11 mouse cellular contexts compared by ENCODE assay signal in genomic region chr1:179054385-179055116, GRCm38 (mm10).
DNase-seq lines count a peak whose midpoint lies in the region; ATAC-seq and TF ChIP-seq lines count a peak whose summit lies in the region.
"Had no signal": no experiment of that assay in that cellular context is flagged by ENCODE, and none has a peak within 500 bp of the region (broad histone marks: within the 10 kb centered on the region; RNA-seq: fewer than 3 reads in every experiment).

No protein-coding gene starts in this region.

- H3K79me2 ChIP-seq in myocyte (ENCODE audit: control insufficient read depth, insufficient read depth), result no peaks in the 10 kb centered on the region

- no peak overlapping the region for H3K4me2 ChIP-seq in hindbrain, postnatal 0 days (ENCODE audit: low read depth, low read length)
- no peak overlapping the region for H3K4me2 ChIP-seq in hindbrain, embryonic 14.5 days (replicated peaks)
- H3K4me2 ChIP-seq in kidney, postnatal 0 days (ENCODE audit: low read length), result no peak overlapping the region
- H3K4me2 ChIP-seq in myocyte (ENCODE audit: low read depth), result peak overlapping the region; percentile 50

- H3K9me3 ChIP-seq in hindbrain, postnatal 0 days (ENCODE audit: low read length), result no peaks in the 10 kb centered on the region
- H3K9me3 ChIP-seq in hindbrain, embryonic 14.5 days (ENCODE audit: control insufficient read depth, low read length), result no peaks in the 10 kb centered on the region
- H3K9me3 ChIP-seq in kidney, postnatal 0 days (replicated peaks; ENCODE audit: low read length), result no peaks in the 10 kb centered on the region

- no peak overlapping the region for H3ac ChIP-seq in myocyte (ENCODE audit: control insufficient read depth, insufficient read length)

- H3K4me3 ChIP-seq in hindbrain, postnatal 0 days (ENCODE audit: low read length), result no peak overlapping the region
- H3K4me3 ChIP-seq in hindbrain, embryonic 14.5 days (replicated peaks; ENCODE audit: low read length), result no peak overlapping the region
- no peak overlapping the region for H3K4me3 ChIP-seq in kidney, postnatal 0 days (replicated peaks; ENCODE audit: low read depth, low read length)
- H3K4me3 ChIP-seq in myocyte, result no peak overlapping the region
- H3K4me3 ChIP-seq: erythroblast, embryonic 14.5 days had no signal

- no peaks in the 10 kb centered on the region for H3K36me3 ChIP-seq in hindbrain, postnatal 0 days (ENCODE audit: insufficient read depth, low read length)
- no peaks in the 10 kb centered on the region for H3K36me3 ChIP-seq in hindbrain, embryonic 14.5 days (replicated peaks; ENCODE audit: control insufficient read depth, insufficient read depth)
- H3K36me3 ChIP-seq in kidney, postnatal 0 days (ENCODE audit: insufficient read depth, low read length), result no peaks in the 10 kb centered on the region
- no peaks in the 10 kb centered on the region for H3K36me3 ChIP-seq in myocyte (ENCODE audit: control insufficient read depth, insufficient read depth)

- no peaks in the 10 kb centered on the region for H3K4me1 ChIP-seq in hindbrain, postnatal 0 days (ENCODE audit: insufficient read depth, low read length)
- no peaks in the 10 kb centered on the region for H3K4me1 ChIP-seq in hindbrain, embryonic 14.5 days (replicated peaks; ENCODE audit: control insufficient read depth, insufficient read depth, low read length)
- peaks cover 13% of the 10 kb centered on the region; the same call in 1 of the 2 replicates for H3K4me1 ChIP-seq in kidney, postnatal 0 days (replicated peaks; ENCODE audit: insufficient read depth, low read length)

- no peak for TF ChIP-seq POLR2A in myocyte (IDR thresholded peaks at IDR 0.05; ENCODE audit: insufficient read length, low read depth)

- 59% methylated on average over 7 of the region's 7 CpGs for WGBS in hindbrain, postnatal 0 days
- 66% methylated on average over 7 of the region's 7 CpGs for WGBS in hindbrain, embryonic 14.5 days
- 37% methylated on average over 7 of the region's 7 CpGs for WGBS in kidney, postnatal 0 days

- no peak overlapping the region for H3K9ac ChIP-seq in hindbrain, postnatal 0 days (replicated peaks; ENCODE audit: low read length)
- H3K9ac ChIP-seq in hindbrain, embryonic 14.5 days, result no peak overlapping the region
- H3K9ac ChIP-seq in kidney, postnatal 0 days (ENCODE audit: low read depth, low read length), result no peak overlapping the region

- peak; percentile 47; the same call in 1 of the 2 replicates for ATAC-seq in hindbrain, postnatal 0 days
- ATAC-seq in hindbrain, embryonic 14.5 days (ENCODE audit: low FRiP score), result no peak
- 0 out of 2 replicates have a peak, but pooled peaks have one; percentile 36 for ATAC-seq in common myeloid progenitor, adult 5-6 weeks (replicated peaks; ENCODE audit: low read depth, poor library complexity, severe bottlenecking)
- peak; percentile 80 for ATAC-seq in kidney, postnatal 0 days (replicated peaks; ENCODE audit: low FRiP score, low read depth)

- H3K27ac ChIP-seq in hindbrain, postnatal 0 days, result no peak overlapping the region
- no peak overlapping the region for H3K27ac ChIP-seq in hindbrain, embryonic 14.5 days
- 0 out of 2 replicates have a peak overlapping the region, but pooled peaks have one; percentile 27 for H3K27ac ChIP-seq in kidney, postnatal 0 days

- no peaks in the 10 kb centered on the region for H3K27me3 ChIP-seq in hindbrain, postnatal 0 days (ENCODE audit: insufficient read depth, low read length)
- no peaks in the 10 kb centered on the region for H3K27me3 ChIP-seq in hindbrain, embryonic 14.5 days (ENCODE audit: control insufficient read depth, insufficient read depth, low read length)
- H3K27me3 ChIP-seq in kidney, postnatal 0 days (ENCODE audit: insufficient read depth, low read length), result no peaks in the 10 kb centered on the region
- H3K27me3 ChIP-seq in myocyte (ENCODE audit: control insufficient read depth, insufficient read depth, insufficient read length), result no peaks in the 10 kb centered on the region

- DNase-seq in hindbrain, postnatal 0 days (ENCODE audit: low spot score), result no peak
- no peak for DNase-seq in hindbrain, embryonic 14.5 days (ENCODE audit: low spot score)
- DNase-seq in kidney, postnatal 0 days (ENCODE audit: low spot score), result peak; percentile 40
- no peak for DNase-seq in neural tube, embryonic 10.5 days (ENCODE audit: extremely low spot score, low spot score)
- no peak for DNase-seq in left cerebral cortex, adult 9 months (ENCODE audit: low spot score in 2 of 2)
- no peak for DNase-seq in right cerebral cortex, postnatal 25 days
- DNase-seq: adrenal gland, adult 8-10 months; spleen, adult 18-20 months had no signal

- TF ChIP-seq CTCF in hindbrain, postnatal 0 days (IDR thresholded peaks at IDR 0.05; ENCODE audit: low read depth), result no peak
- TF ChIP-seq CTCF in kidney, postnatal 0 days (IDR thresholded peaks at IDR 0.05; ENCODE audit: low read depth), result no peak

TF ChIP-seq in myocyte, 11 proteins besides CTCF, POLR2A, EP300 and RAD21:
- TF ChIP-seq MAX (IDR thresholded peaks at IDR 0.05; ENCODE audit: low read depth) (no peak), MYOG (IDR thresholded peaks at IDR 0.05; ENCODE audit: control insufficient read depth in 1 of 3, insufficient read depth in 1 of 3, insufficient read length in 2 of 3, low read depth in 2 of 3) (peak in 2 of 3 experiments; percentile 50 to 57), MYOD1 (IDR thresholded peaks at IDR 0.05; ENCODE audit: control insufficient read depth in 1 of 3, insufficient read length in 2 of 3, low read depth in 2 of 3) (peak; percentile 35 to 75 (median 71))
